8 mouse cellular contexts compared by ENCODE assay signal in the genomic region with DNA sequence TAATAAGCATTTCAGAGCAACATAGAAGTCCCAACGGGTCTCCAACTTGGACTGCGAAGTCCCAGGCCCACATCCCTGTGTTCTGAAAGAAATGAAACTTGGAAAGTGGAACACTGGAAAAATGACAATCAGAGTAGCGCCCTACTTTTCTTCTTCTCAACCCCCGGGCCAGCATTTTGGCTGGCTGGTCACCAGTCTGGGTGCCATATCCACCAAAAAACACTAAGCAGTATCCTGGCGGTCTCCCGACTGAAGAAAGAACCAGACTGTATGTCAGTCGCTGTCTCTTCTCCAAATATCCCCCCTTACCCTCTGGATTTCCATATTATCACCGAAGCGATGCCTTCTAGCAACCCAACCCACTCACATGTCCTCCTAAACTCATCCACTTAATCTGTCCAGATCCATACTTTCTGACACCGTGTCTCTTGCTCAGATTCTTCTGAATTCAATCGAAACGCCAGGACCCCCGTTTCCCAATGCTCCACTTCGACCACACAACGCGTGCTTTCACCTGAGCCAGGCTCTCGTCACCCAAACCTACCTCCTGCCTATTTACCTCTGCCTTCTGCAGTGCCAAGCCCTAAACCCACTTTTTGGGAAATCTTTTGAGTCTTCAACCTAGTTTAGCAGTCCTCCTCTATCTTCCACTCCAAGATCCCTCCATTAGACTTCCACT. TPM values are rescaled to one million over a fixed set of nuclear protein-coding genes. Genes with fewer than 3 reads are reported as not detected.
DNase-seq lines count a peak whose midpoint lies in the region; ATAC-seq lines count a peak whose summit lies in the region.

No protein-coding gene starts in this region.

- H3K4me1 ChIP-seq in liver, embryonic 13.5 days (replicated peaks): peaks cover 34% of the 10 kb centered on the region
- peaks cover 21% of the 10 kb centered on the region for H3K4me1 ChIP-seq in neural tube, embryonic 15.5 days

- H3K9me3 ChIP-seq in liver, embryonic 13.5 days (replicated peaks): no peaks in the 10 kb centered on the region
- H3K9me3 ChIP-seq in neural tube, embryonic 15.5 days (replicated peaks): no peaks in the 10 kb centered on the region

- no peaks in the 10 kb centered on the region for H3K36me3 ChIP-seq in liver, embryonic 13.5 days
- no peaks in the 10 kb centered on the region for H3K36me3 ChIP-seq in neural tube, embryonic 15.5 days

- H3K27ac ChIP-seq in liver, embryonic 13.5 days: peak overlapping the region; percentile 86
- H3K27ac ChIP-seq in neural tube, embryonic 15.5 days (replicated peaks): peak overlapping the region; percentile 68

- DNase-seq in spleen, adult 12 weeks (ENCODE audit: low spot score): peak; percentile 6
- no peak for DNase-seq in spleen, postnatal 14 days (ENCODE audit: low spot score in 2 of 2)
- peak; percentile 29 for DNase-seq in c-Kit-positive CD71-positive TER-119-positive erythroid progenitor cells, embryonic 14.5 days (ENCODE audit: low spot score)
- DNase-seq in fibroblast of lung, adult 2 months (ENCODE audit: low read depth): peak; percentile 13
- peak; percentile 21 for DNase-seq in heart, postnatal 4 days
- DNase-seq in liver, embryonic 13.5 days: peak; percentile 18

- no peaks in the 10 kb centered on the region for H3K27me3 ChIP-seq in liver, embryonic 13.5 days
- H3K27me3 ChIP-seq in neural tube, embryonic 15.5 days (replicated peaks): no peaks in the 10 kb centered on the region

- peak overlapping the region; percentile 73 for H3K4me3 ChIP-seq in liver, embryonic 13.5 days (replicated peaks)
- H3K4me3 ChIP-seq in neural tube, embryonic 15.5 days (replicated peaks): peak overlapping the region; percentile 90

- peak overlapping the region; percentile 94 for H3K4me2 ChIP-seq in liver, embryonic 13.5 days
- peak overlapping the region; percentile 89 for H3K4me2 ChIP-seq in neural tube, embryonic 15.5 days

- 3% methylated on average over 17 of the region's 17 CpGs for WGBS in liver, embryonic 13.5 days (ENCODE audit: insufficient replicate concordance)
- 4% methylated on average over 17 of the region's 17 CpGs for WGBS in neural tube, embryonic 15.5 days

- peak; percentile 5 for ATAC-seq in liver, embryonic 13.5 days (ENCODE audit: low read depth)
- peak; percentile 18 for ATAC-seq in neural tube, embryonic 15.5 days (ENCODE audit: low FRiP score)
- no peak for ATAC-seq in monocyte, adult 5-6 weeks (replicated peaks; ENCODE audit: insufficient number of reproducible peaks, low FRiP score, low TSS enrichment, poor library complexity, severe bottlenecking)

- peak overlapping the region; percentile 80 for H3K9ac ChIP-seq in liver, embryonic 13.5 days
- H3K9ac ChIP-seq in neural tube, embryonic 15.5 days (replicated peaks): peak overlapping the region; percentile 73

RNA-seq across cellular contexts. Expression of a gene that starts 0.4 kb away (rescaled TPM):
- 1 to 10 TPM in 1 of 2 experiments, not detected in 1; 1.9 TPM for total RNA-seq in heart, postnatal 4 days (2021)
- not detected in 2 replicates for polyA plus RNA-seq in liver, embryonic 13.5 days (2015; fragmentation: Nextera tagmentation; extraction: Ambion mirVana)
- 0.50 TPM in 1 of 2 replicates, not detected in the other for polyA plus RNA-seq in neural tube, embryonic 15.5 days (2015; fragmentation: Nextera tagmentation; extraction: Ambion mirVana)
- not detected in 3 replicates for total RNA-seq in monocyte, adult 5-6 weeks (2017)

RNA-seq across cellular contexts. Expression of a gene that starts 0.8 kb away (rescaled TPM):
- total RNA-seq in heart, postnatal 4 days (2021): 10 to 100 TPM; 68.7 to 69.2 TPM
- 8.6 and 9.0 TPM in 2 replicates for polyA plus RNA-seq in liver, embryonic 13.5 days (2015; fragmentation: Nextera tagmentation; extraction: Ambion mirVana)
- polyA plus RNA-seq in neural tube, embryonic 15.5 days (2015; fragmentation: Nextera tagmentation; extraction: Ambion mirVana): 16.6 and 19.5 TPM in 2 replicates
- 26.9 to 70.4 TPM (median 29.2 TPM) in 3 replicates for total RNA-seq in monocyte, adult 5-6 weeks (2017)

RNA-seq across cellular contexts. Expression of a gene that starts 47.7 kb away (rescaled TPM):
- 10 to 100 TPM; 34.9 to 35.2 TPM for total RNA-seq in heart, postnatal 4 days (2021)
- polyA plus RNA-seq in liver, embryonic 13.5 days (2015; fragmentation: Nextera tagmentation; extraction: Ambion mirVana): 32.5 and 38.7 TPM in 2 replicates
- polyA plus RNA-seq in neural tube, embryonic 15.5 days (2015; fragmentation: Nextera tagmentation; extraction: Ambion mirVana): 49.7 and 63.7 TPM in 2 replicates
- 6.6 to 11.6 TPM (median 11.3 TPM) in 3 replicates for total RNA-seq in monocyte, adult 5-6 weeks (2017)

Comparison
In these comparisons a context has a peak if more than half of its experiments do, and no peak if none do; other contexts are left out.
1. DNase-seq: peak in spleen, adult 12 weeks (single experiment), c-Kit-positive CD71-positive TER-119-positive erythroid progenitor cells, embryonic 14.5 days (single experiment), fibroblast of lung, adult 2 months (single experiment), heart, postnatal 4 days (single experiment) and liver, embryonic 13.5 days (single experiment); none in spleen, postnatal 14 days (0 of 2).